ENCODE assay signal across 20 mouse cellular contexts in genomic region chr16:18353106-18353505, GRCm38 (mm10). TPM values are rescaled to one million over a fixed set of nuclear protein-coding genes. Genes with fewer than 3 reads are reported as not detected.
DNase-seq lines count a peak whose midpoint lies in the region; ATAC-seq and TF ChIP-seq lines count a peak whose summit lies in the region.
"Had no signal": no experiment of that assay in that cellular context is flagged by ENCODE, and none has a peak within 500 bp of the region (broad histone marks: within the 10 kb centered on the region; RNA-seq: fewer than 3 reads in every experiment).

No protein-coding gene starts in this region.

- intact Hi-C loops in left cerebral cortex, adult 2 months (cut with DNase I): no loop called here

- peak; percentile 23; the same call in 1 of the 2 replicates for TF ChIP-seq CTCF in lung, postnatal 0 days (IDR thresholded peaks at IDR 0.05)
- TF ChIP-seq CTCF in intestine, postnatal 0 days (IDR thresholded peaks at IDR 0.05; ENCODE audit: low read depth): no peak
- no peak; the same call in 1 of the 2 replicates for TF ChIP-seq CTCF in left cerebral cortex, adult 2 months (IDR thresholded peaks at IDR 0.05)

- H3K27me3 ChIP-seq in lung, postnatal 0 days (replicated peaks; ENCODE audit: insufficient read depth, low read length): no peaks in the 10 kb centered on the region
- peaks cover 38% of the 10 kb centered on the region for H3K27me3 ChIP-seq in liver, embryonic 15.5 days
- no peaks in the 10 kb centered on the region for H3K27me3 ChIP-seq in intestine, postnatal 0 days (replicated peaks; ENCODE audit: control insufficient read depth, insufficient read depth, low read length)

- ATAC-seq in lung, postnatal 0 days: no peak
- peak; percentile 95 for ATAC-seq in liver, embryonic 15.5 days (ENCODE audit: insufficient read depth)
- ATAC-seq in intestine, postnatal 0 days: no peak
- ATAC-seq: intestine, embryonic 16.5 days had no signal

- 71% methylated on average over 1 of the region's 1 CpGs for WGBS in lung, postnatal 0 days
- WGBS in liver, embryonic 15.5 days (ENCODE audit: insufficient replicate concordance): 23% methylated on average over 1 of the region's 1 CpGs
- 58% methylated on average over 1 of the region's 1 CpGs for WGBS in intestine, postnatal 0 days

- H3K4me3 ChIP-seq in lung, postnatal 0 days (ENCODE audit: low read depth, low read length): no peak overlapping the region
- no peak overlapping the region for H3K4me3 ChIP-seq in liver, embryonic 15.5 days (replicated peaks)
- no peak overlapping the region for H3K4me3 ChIP-seq in intestine, postnatal 0 days (ENCODE audit: low read depth, low read length)
- H3K4me3 ChIP-seq in left cerebral cortex, adult 2 months: no peak overlapping the region
- H3K4me3 ChIP-seq: embryonic facial prominence, embryonic 12.5 days; forebrain, embryonic 10.5 days; heart, embryonic 15.5 days; megakaryocyte, embryonic 14.5 days had no signal

- DNase-seq in lung, postnatal 0 days (ENCODE audit: low spot score): no peak
- DNase-seq in lung, postnatal 14 days: no peak
- peak; percentile 70 for DNase-seq in c-Kit-positive CD71-positive TER-119-positive erythroid progenitor cells, embryonic 14.5 days (ENCODE audit: low spot score)
- DNase-seq in spleen, postnatal 4 days (ENCODE audit: low spot score in 2 of 2): peak; percentile 72 to 77
- no peak for DNase-seq in B cell, adult 2 months
- DNase-seq in left cerebral cortex, adult 2 months (ENCODE audit: extremely low spot score in 1 of 2, low spot score in 2 of 2): no peak
- DNase-seq: adrenal gland, postnatal 10 days; cerebellum, postnatal 25 days; kidney, postnatal 10 days; layer of hippocampus, adult 9-11 months; lung, adult 18-20 months; right cerebral cortex, adult 18-20 months; thymus, adult 18-20 months had no signal

- no peaks in the 10 kb centered on the region for H3K4me1 ChIP-seq in lung, postnatal 0 days (ENCODE audit: insufficient read depth, low read depth, low read length)
- H3K4me1 ChIP-seq in liver, embryonic 15.5 days (replicated peaks): peaks cover 48% of the 10 kb centered on the region
- H3K4me1 ChIP-seq in intestine, postnatal 0 days (replicated peaks; ENCODE audit: control insufficient read depth, insufficient read depth, low read length): no peaks in the 10 kb centered on the region

- H3K9me3 ChIP-seq in lung, postnatal 0 days (ENCODE audit: low read length): no peaks in the 10 kb centered on the region
- H3K9me3 ChIP-seq in liver, embryonic 15.5 days (replicated peaks): no peaks in the 10 kb centered on the region
- H3K9me3 ChIP-seq in intestine, postnatal 0 days (ENCODE audit: control insufficient read depth): no peaks in the 10 kb centered on the region
- H3K9me3 ChIP-seq: embryonic facial prominence, embryonic 12.5 days; forebrain, embryonic 10.5 days; heart, embryonic 15.5 days had no signal

- no peak overlapping the region for H3K9ac ChIP-seq in lung, postnatal 0 days (replicated peaks; ENCODE audit: low read depth)
- no peak overlapping the region for H3K9ac ChIP-seq in liver, embryonic 15.5 days
- no peak overlapping the region for H3K9ac ChIP-seq in intestine, postnatal 0 days (ENCODE audit: low read depth, low read length)
- H3K9ac ChIP-seq: embryonic facial prominence, embryonic 12.5 days; heart, embryonic 15.5 days had no signal

- H3K36me3 ChIP-seq in lung, postnatal 0 days (ENCODE audit: insufficient read depth, low read length): no peaks in the 10 kb centered on the region
- H3K36me3 ChIP-seq in liver, embryonic 15.5 days (replicated peaks): no peaks in the 10 kb centered on the region
- no peaks in the 10 kb centered on the region; the same call in 1 of the 2 replicates for H3K36me3 ChIP-seq in intestine, postnatal 0 days (ENCODE audit: control insufficient read depth, insufficient read depth)
- H3K36me3 ChIP-seq: embryonic facial prominence, embryonic 12.5 days; heart, embryonic 15.5 days had no signal

- H3K27ac ChIP-seq in lung, postnatal 0 days (ENCODE audit: low read length): no peak overlapping the region
- H3K27ac ChIP-seq in liver, embryonic 15.5 days (replicated peaks): peak overlapping the region; percentile 74
- H3K27ac ChIP-seq in intestine, postnatal 0 days (ENCODE audit: low read depth, low read length): no peak overlapping the region
- H3K27ac ChIP-seq in left cerebral cortex, adult 2 months: no peak overlapping the region
- H3K27ac ChIP-seq: embryonic facial prominence, embryonic 12.5 days; forebrain, embryonic 10.5 days; heart, embryonic 15.5 days had no signal

- TF ChIP-seq EP300 in lung, postnatal 0 days (IDR thresholded peaks at IDR 0.05): no peak

- H3K4me2 ChIP-seq in lung, postnatal 0 days (replicated peaks; ENCODE audit: low read depth, low read length): no peak overlapping the region
- peak overlapping the region; percentile 37; the same call in 1 of the 2 replicates for H3K4me2 ChIP-seq in liver, embryonic 15.5 days
- no peak overlapping the region for H3K4me2 ChIP-seq in intestine, postnatal 0 days (replicated peaks; ENCODE audit: low read depth)
- H3K4me2 ChIP-seq: embryonic facial prominence, embryonic 12.5 days; heart, embryonic 15.5 days had no signal

RNA-seq across cellular contexts. Expression of gene Arvcf, which starts 5.1 kb away (rescaled TPM):
- 14.6 and 18.5 TPM in 2 replicates for polyA plus RNA-seq in lung, postnatal 0 days (2015; fragmentation: Nextera tagmentation; extraction: Ambion mirVana)
- 7.6 and 9.4 TPM in 2 replicates for polyA plus RNA-seq in liver, embryonic 15.5 days (2015; fragmentation: Nextera tagmentation; extraction: Ambion mirVana)
- 9.3 and 9.6 TPM in 2 replicates for polyA plus RNA-seq in intestine, postnatal 0 days (2015; fragmentation: Nextera tagmentation; extraction: Ambion mirVana)
- total RNA-seq in left cerebral cortex, adult 2 months (2021): 10 to 100 TPM; 39.1 to 50.4 TPM

RNA-seq across cellular contexts. Expression of gene Tango2, which starts 5.2 kb away (rescaled TPM):
- 23.7 and 25.2 TPM in 2 replicates for polyA plus RNA-seq in lung, postnatal 0 days (2015; fragmentation: Nextera tagmentation; extraction: Ambion mirVana)
- polyA plus RNA-seq in liver, embryonic 15.5 days (2015; fragmentation: Nextera tagmentation; extraction: Ambion mirVana): 56.5 and 61.7 TPM in 2 replicates
- 78.6 and 85.2 TPM in 2 replicates for polyA plus RNA-seq in intestine, postnatal 0 days (2015; fragmentation: Nextera tagmentation; extraction: Ambion mirVana)
- 100 to 1,000 TPM; 154 to 158 TPM for total RNA-seq in left cerebral cortex, adult 2 months (2021)

Comparison
In these comparisons a context has a peak if more than half of its experiments do, and no peak if none do; other contexts are left out.
1. DNase-seq: peak in c-Kit-positive CD71-positive TER-119-positive erythroid progenitor cells, embryonic 14.5 days (single experiment) and spleen, postnatal 4 days (2 of 2); none in lung, postnatal 0 days (single experiment), lung, postnatal 14 days (single experiment), B cell, adult 2 months (0 of 2) and left cerebral cortex, adult 2 months (0 of 2).